Mouse (Mus musculus): ENCODE measurements around the gene Vmn1r25.
"Not testable (repeated sequence)": the region's sequence is repeated elsewhere in the genome, so short reads cannot be mapped to it uniquely, and the experiment has no call there.

The Vmn1r25 gene

DNA sequence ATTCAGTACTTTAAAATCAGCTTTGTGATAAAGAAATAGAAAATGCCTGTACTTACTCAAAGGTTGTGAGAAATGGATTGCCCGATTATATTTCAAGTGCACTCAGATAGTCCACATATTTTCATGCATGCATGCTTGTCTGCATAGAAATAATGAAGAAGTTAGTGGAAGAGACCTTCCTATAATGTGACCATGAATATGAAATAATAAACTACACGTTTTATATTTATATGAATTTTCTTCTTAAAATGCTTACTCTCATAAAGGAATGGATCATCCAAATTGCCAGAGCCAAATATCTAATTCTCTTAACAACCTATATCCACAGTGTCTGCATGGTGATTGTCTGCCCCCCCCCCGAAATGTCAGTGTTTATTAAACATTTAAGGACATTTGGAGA is at the start of gene Vmn1r25:
Gene Vmn1r25 (minus strand): TSS at position 101 of the 400 bp plus-strand sequence.
- DNase-seq (ENCODE audit: low spot score), result no peak

DNA sequence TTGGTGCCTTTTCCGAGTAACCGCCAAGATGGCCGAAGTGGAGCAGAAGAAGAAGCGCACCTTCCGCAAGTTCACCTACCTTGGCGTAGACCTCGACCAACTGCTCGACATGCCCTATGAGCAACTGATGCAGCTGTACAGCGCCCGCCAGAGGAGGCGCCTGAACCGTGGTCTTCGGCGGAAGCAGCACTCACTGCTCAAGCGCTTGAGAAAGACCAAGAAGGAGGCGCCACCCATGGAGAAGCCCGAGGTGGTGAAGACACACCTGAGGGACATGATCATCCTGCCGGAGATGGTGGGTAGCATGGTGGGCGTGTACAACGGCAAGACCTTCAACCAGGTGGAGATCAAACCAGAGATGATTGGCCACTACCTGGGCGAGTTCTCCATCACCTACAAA is 36.9 kb upstream of the Vmn1r25 start:
- DNase-seq (ENCODE audit: low spot score), result not testable (repeated sequence)

DNA sequence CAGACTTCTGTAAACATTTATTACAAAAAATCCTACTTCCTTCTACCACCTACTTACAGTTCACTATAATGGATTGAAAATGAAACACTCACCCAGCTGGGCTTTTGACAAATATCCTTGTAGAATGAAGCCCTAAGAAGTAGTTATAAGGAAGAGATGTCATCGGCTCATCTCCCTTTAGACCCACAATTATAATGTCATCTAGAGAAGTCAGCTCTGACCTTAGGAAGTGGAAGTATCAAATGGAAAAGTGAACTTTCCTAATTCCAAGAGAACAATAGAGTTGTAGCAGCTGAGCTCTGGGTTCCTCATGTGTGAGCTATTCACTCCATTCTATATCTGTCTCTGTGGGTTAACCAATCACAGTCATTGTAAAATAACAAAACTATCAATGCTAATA is 34.4 kb upstream of the Vmn1r25 start, which contains the start of gene Vmn1r26:
Gene Vmn1r26 (minus strand): TSS at position 101 of the 400 bp plus-strand sequence.
- no peak for DNase-seq (ENCODE audit: low spot score)

DNA sequence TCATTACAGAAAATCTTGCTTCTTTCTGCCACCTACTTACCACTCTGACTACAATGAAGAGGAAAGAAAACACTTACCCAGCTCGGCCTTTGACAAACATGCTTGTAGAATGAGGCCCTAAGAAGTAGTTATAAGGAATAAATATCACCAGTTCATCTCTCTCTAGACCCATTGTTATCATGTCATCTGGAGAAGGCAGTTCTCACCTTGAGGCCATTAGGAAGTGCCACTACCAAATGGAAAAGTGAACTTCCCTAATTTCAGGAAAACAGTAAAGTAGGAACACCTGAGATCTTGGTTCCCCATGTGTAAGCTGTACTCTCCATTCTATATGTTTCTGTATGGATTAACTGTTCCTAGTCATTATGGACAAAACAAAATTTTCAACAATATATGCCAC is 19.2 kb downstream of the Vmn1r25 start, which contains the start of gene Vmn1r24:
Gene Vmn1r24 (minus strand): TSS at position 101 of the 400 bp plus-strand sequence.
- not testable (repeated sequence) for DNase-seq (ENCODE audit: low spot score)
